ENCODE assay signal across 8 mouse cellular contexts in genomic region chr16:10544995-10545622, GRCm38 (mm10). TPM values are rescaled to one million over a fixed set of nuclear protein-coding genes. Genes with fewer than 3 reads are reported as not detected.
DNase-seq lines count a peak whose midpoint lies in the region; ATAC-seq lines count a peak whose summit lies in the region.

Clec16a (plus strand) TSS chr16:10545339.

- peak; percentile 97 for DNase-seq in adipocyte (ENCODE audit: low spot score)
- peak; percentile 98 for DNase-seq in embryo, embryonic 10 days (ENCODE audit: low spot score)
- DNase-seq in gastrocnemius, postnatal 10 days, result peak; percentile 94
- peak; percentile 98 for DNase-seq in induced T-regulatory cell, adult 2 months (ENCODE audit: low read depth)
- peak; percentile 90 to 97 for DNase-seq in left cerebral cortex, adult 9 months (ENCODE audit: low spot score in 2 of 2)
- DNase-seq in right cerebral cortex, postnatal 14 days, result peak; percentile 95
- DNase-seq in urinary bladder, postnatal 36 days (ENCODE audit: low spot score in 2 of 2), result peak; percentile 96 to 97

- ATAC-seq in megakaryocyte progenitor cell, adult 5-6 weeks (replicated peaks; ENCODE audit: poor library complexity), result peak; percentile 78

RNA-seq across cellular contexts. Expression of gene Clec16a, which starts in this region (rescaled TPM):
- total RNA-seq in gastrocnemius, postnatal 10 days (2021), result 10 to 100 TPM; 24.5 to 25.8 TPM
- 10.8 and 11.5 TPM in 2 replicates for total RNA-seq in megakaryocyte progenitor cell, adult 5-6 weeks (2015)
- total RNA-seq in megakaryocyte progenitor cell, adult 5-6 weeks (2017), result 12.6 and 14.6 TPM in 2 replicates

Comparison
In these comparisons a context has a peak if more than half of its experiments do, and no peak if none do; other contexts are left out.
1. Peak in every context shown above with its lines: DNase-seq and ATAC-seq.